Mouse (Mus musculus): ENCODE measurements around the gene Acsf3. TPM values are rescaled to one million over a fixed set of nuclear protein-coding genes. Genes with fewer than 3 reads are reported as not detected.

Acsf3 gene
- polyA plus RNA-seq, 1 experiment from 2014 or later: 10.3 TPM

- Histone ChIP-seq H3K27me3 (ENCODE audit: control insufficient read depth, insufficient read depth, low read depth, low read length) (no peaks in the 10 kb centered on the region), H3K4me3 (ENCODE audit: low read depth, low read length) (no peak overlapping the region), H3K9me3 (replicated peaks; ENCODE audit: control insufficient read depth, low read length) (no peaks in the 10 kb centered on the region), H3K4me2 (ENCODE audit: low read depth, low read length) (no peak overlapping the region), H3K27ac (ENCODE audit: low read length) (no peak overlapping the region), H3K36me3 (ENCODE audit: control insufficient read depth, insufficient read depth) (no peaks in the 10 kb centered on the region), H3K4me1 (ENCODE audit: control insufficient read depth, low read depth, low read length) (no peaks in the 10 kb centered on the region), H3K9ac (ENCODE audit: low read depth, low read length) (no peak overlapping the region)
- ATAC-seq (ENCODE audit: low read depth): no peak
- 77% methylated on average over 18 of the region's 18 CpGs for WGBS (ENCODE audit: insufficient replicate concordance)
Measured at GRCm38 (mm10) chr8:122793375-122794174, 18.3 kb downstream of the Acsf3 start.

- Histone ChIP-seq H3K9me3 (replicated peaks; ENCODE audit: control insufficient read depth, low read length) (no peaks in the 10 kb centered on the region), H3K4me2 (ENCODE audit: low read depth, low read length) (no peak overlapping the region), H3K4me1 (ENCODE audit: control insufficient read depth, low read depth, low read length) (no peaks in the 10 kb centered on the region), H3K27ac (ENCODE audit: low read length) (no peak overlapping the region), H3K36me3 (ENCODE audit: control insufficient read depth, insufficient read depth) (no peaks in the 10 kb centered on the region), H3K4me3 (ENCODE audit: low read depth, low read length) (no peak overlapping the region), H3K9ac (ENCODE audit: low read depth, low read length) (no peak overlapping the region), H3K27me3 (ENCODE audit: control insufficient read depth, insufficient read depth, low read depth, low read length) (no peaks in the 10 kb centered on the region)
- 85% methylated on average over 5 of the region's 5 CpGs for WGBS (ENCODE audit: insufficient replicate concordance)
- no peak for ATAC-seq (ENCODE audit: low read depth)
Measured at GRCm38 (mm10) chr8:122794175-122794454, 18.8 kb downstream of the Acsf3 start.

GRCm38 (mm10) chr8:122803906-122804761 is 28.8 kb downstream of the Acsf3 start:
- Histone ChIP-seq H3K27me3 (ENCODE audit: control insufficient read depth, insufficient read depth, low read depth, low read length) (no peaks in the 10 kb centered on the region), H3K4me2 (ENCODE audit: low read depth, low read length) (no peak overlapping the region), H3K9me3 (replicated peaks; ENCODE audit: control insufficient read depth, low read length) (no peaks in the 10 kb centered on the region), H3K4me3 (ENCODE audit: low read depth, low read length) (no peak overlapping the region), H3K27ac (ENCODE audit: low read length) (no peak overlapping the region), H3K36me3 (ENCODE audit: control insufficient read depth, insufficient read depth) (no peaks in the 10 kb centered on the region), H3K4me1 (ENCODE audit: control insufficient read depth, low read depth, low read length) (no peaks in the 10 kb centered on the region), H3K9ac (ENCODE audit: low read depth, low read length) (no peak overlapping the region)
- ATAC-seq (ENCODE audit: low read depth): no peak
- WGBS (ENCODE audit: insufficient replicate concordance): 72% methylated on average over 15 of the region's 15 CpGs

- no peak for ATAC-seq (ENCODE audit: low read depth)
- WGBS (ENCODE audit: insufficient replicate concordance): 70% methylated on average over 3 of the region's 3 CpGs
Measured at GRCm38 (mm10) chr8:122805349-122805748, 30.1 kb downstream of the Acsf3 start.

GRCm38 (mm10) chr8:122806956-122807538 is 31.8 kb downstream of the Acsf3 start:
- WGBS (ENCODE audit: insufficient replicate concordance): 74% methylated on average over 7 of the region's 7 CpGs
- H3K4me3 ChIP-seq (ENCODE audit: low read depth, low read length): no peak overlapping the region
- H3K9me3 ChIP-seq (replicated peaks; ENCODE audit: control insufficient read depth, low read length): no peaks in the 10 kb centered on the region
- H3K27ac ChIP-seq (ENCODE audit: low read length): no peak overlapping the region
- no peaks in the 10 kb centered on the region for H3K4me1 ChIP-seq (ENCODE audit: control insufficient read depth, low read depth, low read length)
- no peak overlapping the region for H3K9ac ChIP-seq (ENCODE audit: low read depth, low read length)
- H3K27me3 ChIP-seq (ENCODE audit: control insufficient read depth, insufficient read depth, low read depth, low read length): no peaks in the 10 kb centered on the region
- ATAC-seq (ENCODE audit: low read depth): no peak
- H3K36me3 ChIP-seq (ENCODE audit: control insufficient read depth, insufficient read depth): no peaks in the 10 kb centered on the region
- no peak overlapping the region for H3K4me2 ChIP-seq (ENCODE audit: low read depth, low read length)

More at GRCm38 (mm10) chr8:122805349-122805748, 30.1 kb downstream of the Acsf3 start:
- Histone ChIP-seq H3K4me1 (ENCODE audit: control insufficient read depth, low read depth, low read length) (no peaks in the 10 kb centered on the region), H3K27ac (ENCODE audit: low read length) (no peak overlapping the region), H3K36me3 (ENCODE audit: control insufficient read depth, insufficient read depth) (no peaks in the 10 kb centered on the region), H3K4me2 (ENCODE audit: low read depth, low read length) (no peak overlapping the region), H3K9ac (ENCODE audit: low read depth, low read length) (no peak overlapping the region), H3K27me3 (ENCODE audit: control insufficient read depth, insufficient read depth, low read depth, low read length) (no peaks in the 10 kb centered on the region), H3K4me3 (ENCODE audit: low read depth, low read length) (no peak overlapping the region), H3K9me3 (replicated peaks; ENCODE audit: control insufficient read depth, low read length) (no peaks in the 10 kb centered on the region)

GRCm38 (mm10) chr8:122807907-122808306 is 32.6 kb downstream of the Acsf3 start:
- H3K9ac ChIP-seq (ENCODE audit: low read depth, low read length): no peak overlapping the region
- 71% methylated on average over 4 of the region's 4 CpGs for WGBS (ENCODE audit: insufficient replicate concordance)
- H3K4me3 ChIP-seq (ENCODE audit: low read depth, low read length): no peak overlapping the region
- H3K27me3 ChIP-seq (ENCODE audit: control insufficient read depth, insufficient read depth, low read depth, low read length): no peaks in the 10 kb centered on the region
- no peak overlapping the region for H3K4me2 ChIP-seq (ENCODE audit: low read depth, low read length)
- H3K36me3 ChIP-seq (ENCODE audit: control insufficient read depth, insufficient read depth): no peaks in the 10 kb centered on the region
- no peak for ATAC-seq (ENCODE audit: low read depth)
- H3K27ac ChIP-seq (ENCODE audit: low read length): no peak overlapping the region
- no peaks in the 10 kb centered on the region for H3K4me1 ChIP-seq (ENCODE audit: control insufficient read depth, low read depth, low read length)
- no peaks in the 10 kb centered on the region for H3K9me3 ChIP-seq (replicated peaks; ENCODE audit: control insufficient read depth, low read length)

GRCm38 (mm10) chr8:122810376-122810775 is 35.1 kb downstream of the Acsf3 start:
- Histone ChIP-seq H3K36me3 (ENCODE audit: control insufficient read depth, insufficient read depth) (no peaks in the 10 kb centered on the region), H3K4me1 (ENCODE audit: control insufficient read depth, low read depth, low read length) (no peaks in the 10 kb centered on the region), H3K4me3 (ENCODE audit: low read depth, low read length) (no peak overlapping the region), H3K9ac (ENCODE audit: low read depth, low read length) (no peak overlapping the region), H3K27me3 (ENCODE audit: control insufficient read depth, insufficient read depth, low read depth, low read length) (no peaks in the 10 kb centered on the region), H3K27ac (ENCODE audit: low read length) (no peak overlapping the region), H3K9me3 (replicated peaks; ENCODE audit: control insufficient read depth, low read length) (no peaks in the 10 kb centered on the region), H3K4me2 (ENCODE audit: low read depth, low read length) (no peak overlapping the region)
- no peak for ATAC-seq (ENCODE audit: low read depth)
- WGBS (ENCODE audit: insufficient replicate concordance): 67% methylated on average over 8 of the region's 8 CpGs

- WGBS (ENCODE audit: insufficient replicate concordance): 82% methylated on average over 16 of the region's 16 CpGs
- no peak overlapping the region for H3K4me2 ChIP-seq (ENCODE audit: low read depth, low read length)
- H3K4me1 ChIP-seq (ENCODE audit: control insufficient read depth, low read depth, low read length): no peaks in the 10 kb centered on the region
- no peaks in the 10 kb centered on the region for H3K27me3 ChIP-seq (ENCODE audit: control insufficient read depth, insufficient read depth, low read depth, low read length)
- H3K9me3 ChIP-seq (replicated peaks; ENCODE audit: control insufficient read depth, low read length): no peaks in the 10 kb centered on the region
- no peak overlapping the region for H3K4me3 ChIP-seq (ENCODE audit: low read depth, low read length)
- no peak for ATAC-seq (ENCODE audit: low read depth)
- no peak overlapping the region for H3K9ac ChIP-seq (ENCODE audit: low read depth, low read length)
- H3K36me3 ChIP-seq (ENCODE audit: control insufficient read depth, insufficient read depth): no peaks in the 10 kb centered on the region
- no peak overlapping the region for H3K27ac ChIP-seq (ENCODE audit: low read length)
Measured at GRCm38 (mm10) chr8:122811870-122812494, 36.7 kb downstream of the Acsf3 start.
